Mouse (Mus musculus) C2C12 (cell line): ENCODE data around the gene Nup205.

Experiments
- CEBPB ChIP-seq: IDR thresholded peaks from one replicate; pipeline ENCODE4 v1.6.1; 2011; ENCODE audit warnings: low read depth, mild to moderate bottlenecking, control low read depth, moderate library complexity
- CTCF ChIP-seq: IDR thresholded peaks from one replicate; pipeline ENCODE4 v1.5.1; 2011; ENCODE audit not compliant: control insufficient read depth, insufficient read depth, insufficient read length
- FOSL1 ChIP-seq: IDR thresholded peaks from one replicate; pipeline ENCODE4 v1.8.0; 2011; ENCODE audit warnings: mild to moderate bottlenecking, low read length; ENCODE audit not compliant: poor library complexity, insufficient read depth, severe bottlenecking
- USF1 ChIP-seq: IDR thresholded peaks from one replicate; pipeline ENCODE4 v1.6.1; 2011; ENCODE audit warnings: low read depth, mild to moderate bottlenecking, control low read depth, moderate library complexity

- TF ChIP-seq FOSL1 (no peak), USF1 (no peak), CTCF (no peak), CEBPB (no peak)
Measured at GRCm38 (mm10) chr6:35258922-35259321, 81.7 kb downstream of the Nup205 start.
